Comparison of ENCODE assay signal across 8 mouse cellular contexts in genomic region chr15:6622512-6622911, GRCm38 (mm10).
DNase-seq lines count a peak whose midpoint lies in the region; ATAC-seq and TF ChIP-seq lines count a peak whose summit lies in the region.

No protein-coding gene starts in this region.

- H3K9ac ChIP-seq in hindbrain, embryonic 11.5 days (ENCODE audit: low read depth, low read length), result no peak overlapping the region
- H3K9ac ChIP-seq in hindbrain, embryonic 13.5 days, result no peak overlapping the region
- H3K9ac ChIP-seq in limb, embryonic 14.5 days (ENCODE audit: low read depth, low read length, severe bottlenecking), result no peak overlapping the region
- no peak overlapping the region for H3K9ac ChIP-seq in neural tube, embryonic 12.5 days

- no peak for TF ChIP-seq POLR2A in limb, embryonic 14.5 days (IDR thresholded peaks at IDR 0.05; ENCODE audit: borderline replicate concordance, extremely low read depth, insufficient read depth, insufficient read length)

- H3K4me3 ChIP-seq in hindbrain, embryonic 11.5 days (ENCODE audit: low read depth, low read length), result no peak overlapping the region
- H3K4me3 ChIP-seq in hindbrain, embryonic 13.5 days, result no peak overlapping the region
- no peak overlapping the region for H3K4me3 ChIP-seq in limb, embryonic 14.5 days (replicated peaks; ENCODE audit: low read length)
- no peak overlapping the region for H3K4me3 ChIP-seq in neural tube, embryonic 12.5 days

- 4% methylated on average over 5 of the region's 5 CpGs for WGBS in hindbrain, embryonic 11.5 days
- 7% methylated on average over 5 of the region's 5 CpGs for WGBS in hindbrain, embryonic 13.5 days
- 7% methylated on average over 5 of the region's 5 CpGs for WGBS in limb, embryonic 14.5 days
- 7% methylated on average over 5 of the region's 5 CpGs for WGBS in neural tube, embryonic 12.5 days

- no peak overlapping the region for H3K4me2 ChIP-seq in hindbrain, embryonic 11.5 days (replicated peaks; ENCODE audit: low read depth, low read length)
- no peak overlapping the region for H3K4me2 ChIP-seq in hindbrain, embryonic 13.5 days
- no peak overlapping the region for H3K4me2 ChIP-seq in limb, embryonic 14.5 days (replicated peaks; ENCODE audit: low read depth, low read length, severe bottlenecking)
- H3K4me2 ChIP-seq in neural tube, embryonic 12.5 days (replicated peaks), result no peak overlapping the region

- H3K27ac ChIP-seq in hindbrain, embryonic 11.5 days (ENCODE audit: low read depth, low read length), result no peak overlapping the region
- H3K27ac ChIP-seq in hindbrain, embryonic 13.5 days, result no peak overlapping the region
- no peak overlapping the region for H3K27ac ChIP-seq in limb, embryonic 14.5 days (replicated peaks; ENCODE audit: low read depth, low read length)
- no peak overlapping the region for H3K27ac ChIP-seq in neural tube, embryonic 12.5 days

- no peaks in the 10 kb centered on the region for H3K4me1 ChIP-seq in hindbrain, embryonic 11.5 days (replicated peaks; ENCODE audit: control insufficient read depth, insufficient read depth, low read length)
- peaks cover 14% of the 10 kb centered on the region for H3K4me1 ChIP-seq in hindbrain, embryonic 13.5 days (replicated peaks)
- peaks cover 12% of the 10 kb centered on the region for H3K4me1 ChIP-seq in limb, embryonic 14.5 days (ENCODE audit: control insufficient read depth, insufficient read depth, low read length)
- H3K4me1 ChIP-seq in neural tube, embryonic 12.5 days, result peaks cover 12% of the 10 kb centered on the region

- no peaks in the 10 kb centered on the region for H3K36me3 ChIP-seq in hindbrain, embryonic 11.5 days (ENCODE audit: control insufficient read depth, insufficient read depth, low read length)
- no peaks in the 10 kb centered on the region for H3K36me3 ChIP-seq in hindbrain, embryonic 13.5 days
- no peaks in the 10 kb centered on the region for H3K36me3 ChIP-seq in limb, embryonic 14.5 days (ENCODE audit: control insufficient read depth, insufficient read depth, low read length)
- H3K36me3 ChIP-seq in neural tube, embryonic 12.5 days, result no peaks in the 10 kb centered on the region

- ATAC-seq in hindbrain, embryonic 11.5 days (ENCODE audit: low FRiP score), result peak; percentile 39; the same call in 1 of the 2 replicates
- ATAC-seq in hindbrain, embryonic 13.5 days (ENCODE audit: low FRiP score), result no peak
- peak; percentile 64; the same call in 1 of the 2 replicates for ATAC-seq in frontal cortex, adult (ENCODE audit: low TSS enrichment)
- ATAC-seq in limb, embryonic 14.5 days (ENCODE audit: low FRiP score, low read depth), result no peak
- ATAC-seq in neural tube, embryonic 12.5 days (ENCODE audit: low FRiP score, low read depth), result peak; percentile 65

- no peaks in the 10 kb centered on the region for H3K27me3 ChIP-seq in hindbrain, embryonic 11.5 days (ENCODE audit: control insufficient read depth, insufficient read depth, low read length)
- no peaks in the 10 kb centered on the region for H3K27me3 ChIP-seq in hindbrain, embryonic 13.5 days
- no peaks in the 10 kb centered on the region for H3K27me3 ChIP-seq in limb, embryonic 14.5 days (ENCODE audit: control insufficient read depth, insufficient read depth, low read length)
- H3K27me3 ChIP-seq in neural tube, embryonic 12.5 days (replicated peaks), result no peaks in the 10 kb centered on the region

- DNase-seq in hindbrain, embryonic 11.5 days (ENCODE audit: low spot score), result peak; percentile 90
- DNase-seq in cerebellum, adult 18-20 months, result peak; percentile 66 to 71
- DNase-seq in kidney, adult 8-10 months, result peak; percentile 47 to 82
- DNase-seq in limb, embryonic 14.5 days (ENCODE audit: low spot score), result peak; percentile 84
- DNase-seq in testis, postnatal 10 days (ENCODE audit: low spot score), result peak; percentile 92

- H3K9me3 ChIP-seq in hindbrain, embryonic 11.5 days (ENCODE audit: control insufficient read depth, low read length), result no peaks in the 10 kb centered on the region
- no peaks in the 10 kb centered on the region for H3K9me3 ChIP-seq in hindbrain, embryonic 13.5 days
- no peaks in the 10 kb centered on the region for H3K9me3 ChIP-seq in limb, embryonic 14.5 days (ENCODE audit: control insufficient read depth, low read length)
- no peaks in the 10 kb centered on the region for H3K9me3 ChIP-seq in neural tube, embryonic 12.5 days

Comparison
In these comparisons a context has a peak if more than half of its experiments do, and no peak if none do; other contexts are left out.
1. ATAC-seq: peak in hindbrain, embryonic 11.5 days (single experiment), frontal cortex, adult (single experiment) and neural tube, embryonic 12.5 days (single experiment); none in hindbrain, embryonic 13.5 days (single experiment) and limb, embryonic 14.5 days (single experiment).
2. Peak in every context shown above with its lines, with median percentiles within 50 percentile points of each other: DNase-seq.